Mouse (Mus musculus) limb, embryonic 15.5 days (tissue): Measurements from ENCODE around the gene Bin2. TPM values are rescaled to one million over a fixed set of nuclear protein-coding genes. Genes with fewer than 3 reads are reported as not detected.
"Not testable (repeated sequence)": the region's sequence is repeated elsewhere in the genome, so short reads cannot be mapped to it uniquely, and the experiment has no call there.

Experiments
- ATAC-seq: fragments of 200-750 bp; cut with Nextera tagmentation; 2 replicates; pipeline ENCODE4 v1.8.0; 2017; ENCODE audit warnings: low read depth, moderate TSS enrichment; ENCODE audit not compliant: insufficient number of reproducible peaks, low FRiP score, low TSS enrichment
- H3K27ac ChIP-seq: fragments of 300-500 bp; sonication (generic); 2 replicates; pipeline ENCODE4 v1.5.1; 2015; ENCODE audit warnings: moderate library complexity, mild to moderate bottlenecking, inconsistent platforms
- H3K27me3 ChIP-seq: fragments of 300-500 bp; sonication (generic); 2 replicates; pipeline ENCODE4 v1.6.1; 2015; ENCODE audit warnings: inconsistent platforms
- H3K36me3 ChIP-seq: fragments of 300-500 bp; sonication (generic); 2 replicates; pipeline ENCODE4 v1.6.1; 2015; ENCODE audit warnings: inconsistent platforms
- H3K4me1 ChIP-seq: fragments of 300-500 bp; sonication (generic); 2 replicates; pipeline ENCODE4 v1.6.1; 2015; ENCODE audit warnings: inconsistent platforms
- H3K4me2 ChIP-seq: fragments of 300-500 bp; sonication (generic); 2 replicates; pipeline ENCODE4 v1.6.1; 2015; ENCODE audit warnings: mild to moderate bottlenecking, inconsistent platforms
- H3K4me3 ChIP-seq: fragments of 300-500 bp; sonication (generic); 2 replicates; pipeline ENCODE4 v1.5.1; 2015; ENCODE audit warnings: mild to moderate bottlenecking, inconsistent platforms
- H3K9ac ChIP-seq: fragments of 300-500 bp; sonication (generic); 2 replicates; pipeline ENCODE4 v1.6.1; 2015; ENCODE audit warnings: inconsistent platforms
- H3K9me3 ChIP-seq: fragments of 300-500 bp; sonication (generic); 2 replicates; pipeline ENCODE4 v1.6.1; 2016; ENCODE audit warnings: inconsistent platforms
- WGBS: fragments of 180-500 bp; shearing (Covaris S2); methylation state at CpG from one replicate; pipeline ENCODE4 v1.1.7; 2015; 5-methylcytosine and 5-hydroxymethylcytosine counted together
- polyA plus RNA-seq: library from polyadenylated mRNA; unstranded; fragments of >200 nt; fragmentation: Nextera tagmentation; extraction: Ambion mirVana; gene quantifications from 2 replicates; pipeline ENCODE4 v1.2.1, GENCODE M21; 2015

Gene Bin2
- polyA plus RNA-seq, 1 experiment from 2014 or later = 4.9 TPM

GRCm38 (mm10) chr15:100630126-100630525, 39.2 kb downstream of the Bin2 start:
- H3K36me3 ChIP-seq = no peaks in the 10 kb centered on the region
- no peaks in the 10 kb centered on the region for H3K9me3 ChIP-seq
- no peak overlapping the region for H3K27ac ChIP-seq
- no peak for ATAC-seq
- 58% methylated on average over 3 of the region's 3 CpGs for WGBS
- H3K9ac ChIP-seq = no peak overlapping the region
- peaks cover 11% of the 10 kb centered on the region for H3K4me1 ChIP-seq
- H3K4me2 ChIP-seq = no peak overlapping the region
- H3K4me3 ChIP-seq = no peak overlapping the region
- peaks cover 11% of the 10 kb centered on the region for H3K27me3 ChIP-seq

DNA sequence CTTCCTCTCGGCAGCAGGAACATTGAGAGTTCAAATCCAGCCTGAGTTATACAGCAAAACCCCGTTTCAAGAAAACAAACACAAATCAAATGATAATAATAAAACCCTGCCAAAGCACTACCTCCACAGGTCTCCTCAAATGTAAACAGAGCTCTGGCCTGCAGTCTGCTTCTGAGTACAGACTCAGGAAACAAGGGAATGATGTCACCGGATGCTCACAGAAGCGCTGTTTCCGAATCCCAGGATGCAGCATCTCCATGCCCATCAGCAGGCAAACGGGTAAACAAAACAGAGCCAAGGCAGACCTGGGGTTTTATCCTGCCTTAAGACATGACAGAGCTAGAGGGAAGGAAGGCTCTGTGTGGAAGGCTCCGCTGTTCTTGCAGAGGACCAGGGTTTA, 40.6 kb downstream of the Bin2 start:
- H3K36me3 ChIP-seq = no peaks in the 10 kb centered on the region
- no peak overlapping the region for H3K4me2 ChIP-seq
- no peaks in the 10 kb centered on the region for H3K9me3 ChIP-seq
- peaks cover 11% of the 10 kb centered on the region for H3K4me1 ChIP-seq
- ATAC-seq = no peak
- H3K4me3 ChIP-seq = no peak overlapping the region
- H3K9ac ChIP-seq = no peak overlapping the region
- WGBS = 57% methylated on average over 7 of the region's 7 CpGs
- H3K27me3 ChIP-seq = no peaks in the 10 kb centered on the region
- peak overlapping the region; percentile 38; the same call in 1 of the 2 replicates for H3K27ac ChIP-seq

DNA sequence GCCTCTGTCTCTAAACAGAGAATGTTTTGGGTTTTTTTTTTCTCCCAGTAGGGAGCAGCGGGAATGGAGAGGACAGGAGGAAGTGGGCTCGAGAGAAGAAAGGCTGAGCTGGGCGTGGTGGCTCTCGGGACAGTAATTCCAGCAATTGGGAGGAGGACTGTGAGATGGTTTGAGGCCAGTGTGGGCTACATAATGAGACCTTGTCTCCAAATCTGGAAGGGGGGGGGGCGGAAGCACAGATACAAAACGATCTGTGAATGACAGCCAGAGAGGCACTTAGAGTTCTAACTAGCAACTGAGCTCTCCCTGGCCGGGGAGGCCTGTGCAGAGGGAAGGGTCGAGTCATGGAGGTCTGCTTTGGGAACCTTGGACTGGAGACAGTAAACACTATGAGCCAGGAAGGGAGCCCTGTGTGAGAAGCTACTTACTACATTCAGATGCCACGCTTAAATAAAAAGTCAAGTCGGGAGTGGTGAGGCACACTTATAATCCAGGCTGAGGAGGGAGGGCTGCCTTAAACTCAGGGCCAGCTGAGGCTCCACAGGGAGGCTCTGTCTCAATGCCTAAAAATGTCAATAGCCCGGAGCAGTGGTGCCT, 41.5 kb downstream of the Bin2 start:
- no peaks in the 10 kb centered on the region for H3K9me3 ChIP-seq
- H3K4me1 ChIP-seq = peaks cover 11% of the 10 kb centered on the region
- H3K27me3 ChIP-seq = no peaks in the 10 kb centered on the region
- H3K4me3 ChIP-seq = no peak overlapping the region
- H3K36me3 ChIP-seq = no peaks in the 10 kb centered on the region
- no peak for ATAC-seq
- WGBS = 6% methylated on average over 11 of the region's 11 CpGs
- H3K4me2 ChIP-seq = no peak overlapping the region
- no peak overlapping the region for H3K9ac ChIP-seq
- peak overlapping the region; percentile 78 for H3K27ac ChIP-seq

GRCm38 (mm10) chr15:100627287-100627686, 42.1 kb downstream of the Bin2 start:
- Histone ChIP-seq H3K27me3 (no peaks in the 10 kb centered on the region), H3K4me2 (no peak overlapping the region), H3K27ac (peak overlapping the region; percentile 78; the same call in 1 of the 2 replicates), H3K9ac (no peak overlapping the region), H3K9me3 (no peaks in the 10 kb centered on the region), H3K4me1 (peaks cover 11% of the 10 kb centered on the region), H3K4me3 (no peak overlapping the region), H3K36me3 (no peaks in the 10 kb centered on the region)
- 14% methylated on average over 10 of the region's 10 CpGs for WGBS
- ATAC-seq = no peak

- Histone ChIP-seq H3K27me3 (no peaks in the 10 kb centered on the region), H3K4me3 (no peak overlapping the region), H3K9me3 (no peaks in the 10 kb centered on the region), H3K36me3 (peaks cover 11% of the 10 kb centered on the region), H3K9ac (no peak overlapping the region), H3K4me1 (peaks cover 11% of the 10 kb centered on the region), H3K27ac (no peak overlapping the region), H3K4me2 (no peak overlapping the region)
- WGBS = 91% methylated on average over 3 of the region's 3 CpGs
- ATAC-seq = no peak
Measured at GRCm38 (mm10) chr15:100624435-100624834, 44.9 kb downstream of the Bin2 start.

DNA sequence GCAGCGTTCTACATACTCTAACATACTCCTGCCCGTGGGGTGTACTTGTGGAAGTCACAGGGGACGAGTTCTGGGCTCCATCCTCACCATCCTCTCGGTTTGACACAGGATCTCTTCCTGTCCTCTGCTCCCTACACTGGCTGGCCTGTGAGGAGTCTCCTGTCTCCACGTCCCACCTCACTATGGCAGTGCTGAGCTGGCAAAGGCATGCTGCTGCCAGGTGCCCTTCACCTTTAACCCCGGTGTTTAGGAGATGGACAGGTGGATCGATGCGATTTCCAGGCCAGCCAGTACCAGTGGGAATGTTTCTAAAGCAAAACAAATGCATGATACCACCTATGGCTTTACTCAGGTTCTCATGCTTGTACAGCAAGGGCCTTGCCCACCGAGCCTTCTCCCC, 45.6 kb downstream of the Bin2 start:
- H3K4me3 ChIP-seq = no peak overlapping the region
- H3K4me1 ChIP-seq = peaks cover 11% of the 10 kb centered on the region
- peaks cover 18% of the 10 kb centered on the region for H3K36me3 ChIP-seq
- H3K27ac ChIP-seq = no peak overlapping the region
- no peak overlapping the region for H3K4me2 ChIP-seq
- H3K9me3 ChIP-seq = no peaks in the 10 kb centered on the region
- 88% methylated on average over 9 of the region's 9 CpGs for WGBS
- no peaks in the 10 kb centered on the region for H3K27me3 ChIP-seq
- no peak for ATAC-seq
- no peak overlapping the region for H3K9ac ChIP-seq

DNA sequence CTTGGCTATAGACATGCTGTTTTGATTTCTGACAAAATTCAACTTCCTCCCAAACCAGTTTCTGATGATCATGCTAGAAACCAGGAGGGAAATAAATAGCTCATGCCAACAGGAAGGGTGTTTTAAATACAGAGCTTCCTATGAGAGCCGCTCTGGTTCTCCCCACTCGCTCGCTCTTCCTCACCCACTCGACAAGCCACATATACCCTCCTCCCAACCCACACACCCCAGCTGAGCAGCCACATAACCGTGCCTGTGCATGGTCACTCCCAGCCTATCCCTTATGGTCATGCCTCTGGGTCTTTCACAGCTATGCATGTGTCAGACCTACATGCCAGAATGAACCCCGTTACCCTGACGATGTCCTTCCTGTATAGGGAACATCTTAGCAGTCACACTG, 47.2 kb downstream of the Bin2 start:
- Histone ChIP-seq H3K9me3 (no peaks in the 10 kb centered on the region), H3K9ac (no peak overlapping the region), H3K27me3 (no peaks in the 10 kb centered on the region), H3K27ac (no peak overlapping the region), H3K36me3 (peaks cover 31% of the 10 kb centered on the region), H3K4me2 (no peak overlapping the region), H3K4me3 (no peak overlapping the region), H3K4me1 (no peaks in the 10 kb centered on the region)
- 77% methylated on average over 7 of the region's 7 CpGs for WGBS
- no peak for ATAC-seq

DNA sequence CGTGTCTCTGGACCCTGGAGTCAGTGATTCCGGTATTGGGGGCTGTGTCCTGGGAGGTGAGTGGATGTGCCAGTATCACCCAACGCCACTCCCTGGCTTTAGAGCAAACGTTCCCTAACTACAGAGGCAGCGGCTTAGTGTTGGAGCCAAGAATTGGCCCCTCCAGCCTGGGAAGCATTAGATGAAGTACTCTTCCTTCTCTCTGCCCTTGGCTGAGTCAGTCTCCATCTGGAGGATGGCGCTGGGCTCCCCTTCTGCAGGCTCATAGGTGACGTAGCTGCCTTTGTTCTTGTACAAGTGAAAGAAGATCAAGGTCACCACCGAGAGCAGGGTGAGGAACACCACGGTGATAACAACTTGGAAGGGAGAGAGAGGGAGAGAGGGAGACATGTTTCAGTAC, 47.7 kb downstream of the Bin2 start:
- H3K9me3 ChIP-seq, H3K4me2 ChIP-seq, H3K9ac ChIP-seq, H3K4me1 ChIP-seq, ATAC-seq, H3K4me3 ChIP-seq, H3K27me3 ChIP-seq, H3K27ac ChIP-seq: not testable (repeated sequence)
- 74% methylated on average over 9 of the region's 9 CpGs for WGBS
- H3K36me3 ChIP-seq = peaks cover 31% of the 10 kb centered on the region

DNA sequence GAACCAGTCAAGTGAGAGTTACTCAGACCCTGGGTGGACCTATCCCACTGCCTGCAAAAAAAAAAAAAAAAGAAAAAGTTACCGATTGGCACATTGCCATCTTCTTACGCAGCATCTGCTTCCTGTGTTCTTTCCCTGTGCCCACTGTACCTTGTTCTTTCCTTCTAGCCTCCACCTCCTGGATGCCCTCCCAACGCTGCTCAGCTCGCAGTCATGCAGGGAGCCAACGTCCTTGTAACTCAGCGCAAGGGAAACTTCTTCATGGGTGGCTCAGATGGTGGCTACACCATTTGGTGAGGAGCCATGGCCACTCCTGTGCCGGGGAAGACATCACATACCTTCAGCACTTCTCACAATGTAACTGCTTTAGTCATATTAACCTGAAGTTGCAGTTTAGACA, 50.2 kb downstream of the Bin2 start:
- Histone ChIP-seq H3K4me3 (no peak overlapping the region), H3K27ac (no peak overlapping the region), H3K4me1 (peaks cover 12% of the 10 kb centered on the region), H3K4me2 (no peak overlapping the region), H3K9ac (no peak overlapping the region), H3K27me3 (no peaks in the 10 kb centered on the region), H3K36me3 (peaks cover 31% of the 10 kb centered on the region), H3K9me3 (no peaks in the 10 kb centered on the region)
- WGBS = 83% methylated on average over 7 of the region's 7 CpGs
- no peak for ATAC-seq

DNA sequence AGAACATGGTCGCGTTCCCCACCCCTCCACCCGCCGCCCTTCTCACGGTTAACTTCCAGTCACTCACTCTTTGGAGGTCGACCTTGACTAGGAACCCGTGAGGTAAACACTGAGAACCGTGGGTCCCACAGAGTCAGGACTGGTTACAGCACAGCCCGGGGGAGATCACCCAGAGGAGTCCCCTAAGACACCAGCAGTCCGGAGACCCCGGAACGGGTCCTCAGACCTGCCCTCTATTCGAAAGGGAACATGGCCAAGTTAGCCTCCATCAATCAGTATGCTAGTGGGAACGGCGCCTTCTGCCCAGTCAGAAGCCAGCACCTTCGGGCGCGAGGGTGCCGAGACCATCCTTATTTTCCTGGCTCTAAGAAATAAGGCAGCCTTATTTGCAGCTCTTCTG, 53.1 kb downstream of the Bin2 start:
- Histone ChIP-seq H3K4me2 (peak overlapping the region; percentile 52), H3K4me3 (peak overlapping the region; percentile 97), H3K9ac (peak overlapping the region; percentile 91), H3K9me3 (no peaks in the 10 kb centered on the region), H3K27ac (peak overlapping the region; percentile 99), H3K27me3 (no peaks in the 10 kb centered on the region), H3K36me3 (peaks cover 31% of the 10 kb centered on the region), H3K4me1 (peaks cover 21% of the 10 kb centered on the region)
- under 1% methylated on average over 19 of the region's 19 CpGs for WGBS
- ATAC-seq = no peak

- ATAC-seq = peak; percentile 80
- Histone ChIP-seq H3K4me1 (peaks cover 21% of the 10 kb centered on the region), H3K9me3 (no peaks in the 10 kb centered on the region), H3K27me3 (no peaks in the 10 kb centered on the region), H3K27ac (peak overlapping the region; percentile 99), H3K4me2 (peak overlapping the region; percentile 52), H3K9ac (peak overlapping the region; percentile 91), H3K4me3 (peak overlapping the region; percentile 97), H3K36me3 (peaks cover 29% of the 10 kb centered on the region)
- under 1% methylated on average over 43 of the region's 43 CpGs for WGBS
Measured at GRCm38 (mm10) chr15:100615825-100616220, 53.5 kb downstream of the Bin2 start.

- H3K4me2 ChIP-seq = peak within 1 kb of the TSS; percentile 86
- H3K9me3 ChIP-seq = no peaks in the 10 kb centered on the region
- H3K4me3 ChIP-seq = peak within 1 kb of the TSS; percentile 97
- peak within 1 kb of the TSS; percentile 91 for H3K9ac ChIP-seq
- 0 out of 2 replicates have a peak, but pooled peaks cover 1% of the 10 kb centered on the region for H3K27me3 ChIP-seq
- peaks cover 25% of the 10 kb centered on the region for H3K36me3 ChIP-seq
- H3K4me1 ChIP-seq = peaks cover 21% of the 10 kb centered on the region
- H3K27ac ChIP-seq = peak within 1 kb of the TSS; percentile 99
- ATAC-seq = peak; percentile 86
- under 1% methylated on average over 88 of the region's 99 CpGs for WGBS
Measured at GRCm38 (mm10) chr15:100614996-100615824, 54.1 kb downstream of the Bin2 start, which contains the start of gene Dazap2. Dazap2 (plus strand) TSS chr15:100615349.
